Mouse (Mus musculus) cortical plate, adult 2 months (tissue): Measurements from ENCODE around the gene Gpd2. TPM values are rescaled to one million over a fixed set of nuclear protein-coding genes. Genes with fewer than 3 reads are reported as not detected.

Experiments
- H3K27ac ChIP-seq: fragments of 200-500 bp; 2 replicates; pipeline ENCODE4 v1.5.1; 2012; ENCODE audit warnings: low read length, control low read depth, inconsistent platforms; ENCODE audit not compliant: insufficient read depth
- H3K4me1 ChIP-seq: fragments of 200-500 bp; 2 replicates; pipeline ENCODE4 v1.6.1; 2011; ENCODE audit warnings: low read length; ENCODE audit not compliant: control insufficient read depth, insufficient read depth
- H3K4me3 ChIP-seq: fragments of 200-500 bp; 2 replicates; pipeline ENCODE4 v1.5.1; 2011; ENCODE audit warnings: mild to moderate bottlenecking, low read length, control low read depth; ENCODE audit not compliant: insufficient read depth
- CTCF ChIP-seq: fragments of 200-500 bp; IDR thresholded peaks from 2 replicates; pipeline ENCODE4 v1.5.1; 2011; ENCODE audit warnings: mild to moderate bottlenecking, control low read depth, low read length; ENCODE audit not compliant: insufficient read depth; ENCODE audit errors: extremely low read depth
- POLR2A ChIP-seq: fragments of 200-500 bp; IDR thresholded peaks from 2 replicates; pipeline ENCODE4 v1.6.1; 2011; ENCODE audit warnings: mild to moderate bottlenecking, low read length, control low read depth; ENCODE audit not compliant: insufficient read depth; ENCODE audit errors: extremely low read depth
- polyA plus RNA-seq: library from polyadenylated mRNA; depleted of rRNA; stranded (reverse); fragments of >200 nt; gene quantifications from 2 replicates; pipeline ENCODE4 v1.2.3, GENCODE M21; 2012

Gpd2 gene
- polyA plus RNA-seq, 1 experiment, result 44.1 TPM

DNA sequence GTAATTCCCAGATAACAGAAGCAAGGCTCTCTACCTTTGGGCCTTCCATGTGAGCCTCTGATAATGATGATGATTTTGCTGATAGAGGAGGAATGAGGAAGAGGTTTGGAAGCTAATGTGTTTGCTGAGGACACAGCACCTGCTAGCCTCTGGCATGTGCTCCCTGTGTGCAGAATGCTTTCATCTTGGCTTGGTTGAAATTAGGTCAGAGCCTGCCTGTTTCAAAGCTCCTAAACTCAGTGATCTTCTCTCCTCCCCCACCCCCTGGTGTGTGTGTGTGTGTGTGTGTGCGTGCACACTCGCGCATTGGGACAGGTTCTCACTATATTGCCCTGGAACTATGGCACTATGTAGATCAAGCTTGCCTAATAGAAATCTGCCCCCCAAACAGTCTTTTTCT is 10.0 kb upstream of the Gpd2 start:
- H3K4me1 ChIP-seq, result no peaks in the 10 kb centered on the region
- no peak overlapping the region for H3K27ac ChIP-seq
- H3K4me3 ChIP-seq, result no peak overlapping the region
- TF ChIP-seq POLR2A, result no peak
- no peak for TF ChIP-seq CTCF

DNA sequence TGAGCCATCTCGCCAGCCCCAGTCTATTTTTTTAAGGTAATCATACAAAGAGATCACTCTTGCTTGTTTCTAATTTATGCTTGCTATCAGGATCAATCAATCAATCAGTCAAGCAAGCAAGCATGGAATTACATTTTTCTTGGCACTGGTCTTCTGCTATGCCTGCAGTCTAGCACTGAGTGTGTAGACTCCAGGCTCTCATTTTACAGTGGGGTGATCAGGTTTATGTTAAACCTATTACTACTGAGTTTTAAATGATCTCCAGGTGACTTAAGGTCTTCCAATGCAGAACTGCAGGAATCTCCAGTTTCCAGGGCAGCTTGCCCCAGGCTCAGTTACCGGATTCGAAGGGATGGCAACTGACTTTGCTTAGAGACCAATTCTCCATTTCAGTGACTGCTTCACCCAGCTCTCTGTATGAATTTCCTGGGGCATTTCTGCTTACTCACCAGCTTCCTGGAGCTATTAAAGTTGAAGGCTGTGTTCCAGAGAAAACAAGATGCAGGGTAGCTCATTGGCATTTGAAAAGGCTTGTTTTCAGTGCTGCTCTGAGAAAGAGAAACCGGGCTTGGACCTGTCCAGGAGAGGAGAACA is 7.7 kb upstream of the Gpd2 start:
- no peak overlapping the region for H3K4me3 ChIP-seq
- H3K27ac ChIP-seq, result no peak overlapping the region

DNA sequence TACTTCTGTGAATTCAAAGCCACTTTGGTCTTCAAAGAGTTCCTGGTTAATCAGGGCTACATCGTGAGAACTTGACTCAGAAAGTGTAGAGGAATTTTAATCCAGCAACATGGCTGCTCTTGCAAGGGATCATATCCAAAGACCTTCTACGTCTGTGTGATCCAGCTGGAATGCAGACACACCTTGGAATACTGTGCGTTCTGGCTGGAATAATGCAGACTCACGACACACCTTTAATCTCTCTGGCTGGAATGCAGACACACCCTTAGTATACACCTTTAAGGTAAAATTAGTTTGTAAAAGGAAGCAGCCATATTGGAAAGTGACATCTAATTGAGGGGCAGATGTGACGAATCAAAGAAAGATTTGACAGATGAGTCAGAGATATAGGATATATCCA is 6.0 kb upstream of the Gpd2 start:
- Histone ChIP-seq H3K4me3 (no peak overlapping the region), H3K4me1 (no peaks in the 10 kb centered on the region), H3K27ac (no peak overlapping the region)
- TF ChIP-seq POLR2A, result no peak
- no peak for TF ChIP-seq CTCF

More for the DNA sequence above, 7.7 kb upstream of the Gpd2 start:
- no peaks in the 10 kb centered on the region for H3K4me1 ChIP-seq
- TF ChIP-seq CTCF (no peak), POLR2A (no peak)

DNA sequence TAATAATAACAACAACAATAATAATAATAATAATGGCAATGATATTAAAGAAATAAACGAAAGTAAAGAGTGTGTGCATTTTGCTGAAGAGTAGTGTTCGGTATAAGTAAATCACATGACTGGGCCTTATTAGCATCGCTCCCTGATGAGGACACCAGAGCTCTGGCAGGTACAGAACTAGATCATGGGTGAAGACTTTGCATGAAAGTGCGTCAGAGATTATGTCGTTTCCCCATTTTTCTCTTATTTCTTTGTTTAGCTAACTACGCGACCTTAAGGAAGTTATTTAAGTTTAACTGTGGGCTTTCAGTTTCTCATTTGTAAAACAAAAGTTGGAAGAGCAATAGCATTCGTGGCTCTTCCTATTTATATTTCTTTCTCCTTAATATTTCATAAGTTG is 5.1 kb upstream of the Gpd2 start:
- TF ChIP-seq POLR2A, result no peak
- no peak for TF ChIP-seq CTCF
- Histone ChIP-seq H3K4me3 (no peak overlapping the region), H3K4me1 (no peaks in the 10 kb centered on the region; the same call in 1 of the 2 replicates), H3K27ac (no peak overlapping the region)

DNA sequence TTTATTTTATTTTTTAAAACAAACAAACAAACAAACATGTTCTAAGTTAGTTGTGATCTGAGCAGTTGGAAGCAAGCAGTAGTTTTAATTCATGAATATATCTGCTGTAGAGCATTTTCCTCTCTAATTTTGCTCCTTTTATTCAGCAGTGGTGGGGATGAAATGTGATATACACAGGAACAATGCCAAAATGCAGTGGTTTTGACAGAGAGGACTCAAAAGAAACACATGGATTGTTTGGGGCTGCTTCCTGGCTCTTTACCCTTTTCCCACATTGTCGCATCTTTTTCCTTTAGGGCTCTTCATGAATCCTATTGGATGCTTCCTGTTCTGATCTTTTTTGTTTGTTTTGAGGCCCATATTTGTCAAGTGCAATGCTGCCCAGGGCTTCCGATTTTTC is 1.2 kb upstream of the Gpd2 start:
- TF ChIP-seq CTCF (no peak), POLR2A (no peak)
- Histone ChIP-seq H3K4me3 (no peak overlapping the region), H3K4me1 (no peaks in the 10 kb centered on the region; the same call in 1 of the 2 replicates), H3K27ac (no peak overlapping the region)

DNA sequence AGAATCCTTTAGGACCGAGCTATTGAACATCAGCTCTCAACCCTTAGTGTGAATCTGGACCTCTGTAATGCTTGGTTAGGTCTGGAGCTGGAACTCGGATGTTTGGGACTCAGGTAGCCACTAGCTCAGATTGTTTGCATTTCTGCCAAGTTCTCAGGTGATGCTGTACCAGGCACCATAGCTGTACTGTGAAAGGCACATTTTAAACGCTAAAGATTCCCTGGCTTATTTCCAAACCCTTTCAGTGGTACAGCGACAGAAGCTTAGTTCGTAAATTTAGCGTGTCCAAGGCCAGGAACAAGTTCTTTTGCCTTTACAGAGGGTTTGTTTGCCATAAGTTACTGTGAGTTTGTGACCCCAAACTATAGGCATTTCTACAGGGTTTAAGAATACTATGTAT is 409 bp upstream of the Gpd2 start:
- Histone ChIP-seq H3K27ac (no peak overlapping the region), H3K4me1 (no peaks in the 10 kb centered on the region; the same call in 1 of the 2 replicates), H3K4me3 (peak overlapping the region; percentile 97; the same call in 1 of the 2 replicates)
- TF ChIP-seq CTCF, result no peak
- no peak for TF ChIP-seq POLR2A

DNA sequence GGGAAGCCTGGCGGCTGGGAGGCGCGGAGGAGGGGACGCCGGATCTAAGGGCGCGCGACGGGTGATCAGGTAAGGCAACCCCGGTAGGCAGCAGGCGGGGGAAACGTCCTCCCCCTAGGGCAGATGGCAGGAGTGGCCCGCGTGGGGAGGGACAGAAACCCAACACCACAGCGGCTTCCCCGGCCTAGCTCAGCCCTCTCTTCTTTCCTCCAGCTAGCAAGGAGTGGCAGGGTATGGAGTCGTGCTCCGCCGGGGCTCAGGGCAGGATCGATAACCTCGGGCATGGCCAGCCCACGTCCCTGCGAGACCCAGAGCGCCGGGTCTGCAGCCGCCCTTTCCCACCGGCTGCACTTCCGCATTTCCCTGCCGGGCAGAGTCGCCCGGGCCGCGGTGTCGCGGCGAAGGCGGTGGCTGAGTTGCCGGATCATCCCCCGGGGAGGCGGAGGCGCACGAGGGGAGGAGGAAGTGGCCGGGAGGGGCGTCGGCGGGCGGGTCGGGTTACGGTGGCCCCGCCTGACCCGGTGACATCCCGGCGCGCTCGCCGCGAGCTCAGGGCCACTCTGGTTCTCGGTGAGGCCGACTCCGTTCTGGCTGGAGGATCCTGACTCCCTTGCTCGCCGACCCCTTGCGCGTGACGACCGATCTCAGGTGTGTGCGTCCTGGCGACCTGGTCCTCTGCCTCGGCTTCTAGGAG is 632 bp downstream of the Gpd2 start:
- Histone ChIP-seq H3K4me1 (no peaks in the 10 kb centered on the region; the same call in 1 of the 2 replicates), H3K4me3 (peak overlapping the region; percentile 97), H3K27ac (peak overlapping the region; percentile 87)
- peak; percentile 48 for TF ChIP-seq POLR2A
- TF ChIP-seq CTCF, result no peak

DNA sequence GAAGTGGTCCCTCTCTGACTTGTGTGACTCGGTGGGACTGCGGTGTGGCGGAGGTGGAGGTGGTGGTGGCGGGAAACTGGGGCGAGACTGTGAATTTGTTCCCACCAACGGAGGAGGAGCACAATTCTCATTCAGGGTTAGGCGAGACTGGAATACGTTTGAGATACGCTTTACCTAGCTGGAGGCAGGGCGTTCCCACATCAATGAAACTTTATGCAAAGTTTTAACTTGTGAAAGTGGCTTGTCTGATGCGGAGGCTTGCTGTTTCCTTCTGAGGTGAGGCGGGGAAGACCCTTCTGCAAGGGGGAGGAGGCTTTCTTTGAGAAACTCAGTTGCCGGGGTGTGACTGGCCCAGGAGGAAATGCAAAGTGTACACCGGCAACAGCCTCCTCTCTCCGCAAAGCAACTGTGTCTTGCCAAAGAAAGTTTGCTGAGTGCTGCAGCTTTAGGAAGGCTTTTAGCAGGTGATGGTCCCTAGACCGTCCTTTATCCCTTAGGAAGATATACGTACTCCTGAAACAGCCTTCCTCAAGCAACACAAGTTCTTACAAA is 1.3 kb downstream of the Gpd2 start:
- Histone ChIP-seq H3K4me3 (peak overlapping the region; percentile 97), H3K4me1 (no peaks in the 10 kb centered on the region; the same call in 1 of the 2 replicates), H3K27ac (peak overlapping the region; percentile 75)
- no peak for TF ChIP-seq CTCF
- no peak for TF ChIP-seq POLR2A

DNA sequence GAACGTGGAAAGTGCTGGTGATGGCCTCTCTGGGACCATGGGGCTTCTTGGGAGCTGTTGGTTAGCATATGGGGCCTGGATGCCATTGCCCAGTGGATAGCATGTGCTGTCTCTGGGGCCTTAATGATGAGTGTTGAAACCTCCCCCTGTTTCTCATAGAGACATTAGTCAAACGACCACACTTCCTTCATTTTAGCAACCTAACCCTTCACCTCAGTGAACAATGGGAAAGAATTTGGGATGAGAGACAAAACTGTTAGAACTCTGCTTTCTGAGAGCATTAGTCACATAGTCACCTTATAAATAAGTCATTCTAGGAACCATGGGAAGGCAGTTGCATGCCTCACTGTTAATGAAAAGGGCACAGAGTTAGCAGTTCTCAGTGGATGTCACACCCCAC is 1.9 kb downstream of the Gpd2 start:
- no peak overlapping the region; the same call in 1 of the 2 replicates for H3K27ac ChIP-seq
- no peak for TF ChIP-seq POLR2A
- no peak for TF ChIP-seq CTCF
- no peaks in the 10 kb centered on the region; the same call in 1 of the 2 replicates for H3K4me1 ChIP-seq
- peak overlapping the region; percentile 97; the same call in 1 of the 2 replicates for H3K4me3 ChIP-seq
